Mouse (Mus musculus): ENCODE data around the gene Mlkl. TPM values are rescaled to one million over a fixed set of nuclear protein-coding genes. Genes with fewer than 3 reads are reported as not detected.

Mlkl gene
- total and polyA plus RNA-seq, 3 experiments: 9.3 to 20.1 TPM; not detected in 1

DNA sequence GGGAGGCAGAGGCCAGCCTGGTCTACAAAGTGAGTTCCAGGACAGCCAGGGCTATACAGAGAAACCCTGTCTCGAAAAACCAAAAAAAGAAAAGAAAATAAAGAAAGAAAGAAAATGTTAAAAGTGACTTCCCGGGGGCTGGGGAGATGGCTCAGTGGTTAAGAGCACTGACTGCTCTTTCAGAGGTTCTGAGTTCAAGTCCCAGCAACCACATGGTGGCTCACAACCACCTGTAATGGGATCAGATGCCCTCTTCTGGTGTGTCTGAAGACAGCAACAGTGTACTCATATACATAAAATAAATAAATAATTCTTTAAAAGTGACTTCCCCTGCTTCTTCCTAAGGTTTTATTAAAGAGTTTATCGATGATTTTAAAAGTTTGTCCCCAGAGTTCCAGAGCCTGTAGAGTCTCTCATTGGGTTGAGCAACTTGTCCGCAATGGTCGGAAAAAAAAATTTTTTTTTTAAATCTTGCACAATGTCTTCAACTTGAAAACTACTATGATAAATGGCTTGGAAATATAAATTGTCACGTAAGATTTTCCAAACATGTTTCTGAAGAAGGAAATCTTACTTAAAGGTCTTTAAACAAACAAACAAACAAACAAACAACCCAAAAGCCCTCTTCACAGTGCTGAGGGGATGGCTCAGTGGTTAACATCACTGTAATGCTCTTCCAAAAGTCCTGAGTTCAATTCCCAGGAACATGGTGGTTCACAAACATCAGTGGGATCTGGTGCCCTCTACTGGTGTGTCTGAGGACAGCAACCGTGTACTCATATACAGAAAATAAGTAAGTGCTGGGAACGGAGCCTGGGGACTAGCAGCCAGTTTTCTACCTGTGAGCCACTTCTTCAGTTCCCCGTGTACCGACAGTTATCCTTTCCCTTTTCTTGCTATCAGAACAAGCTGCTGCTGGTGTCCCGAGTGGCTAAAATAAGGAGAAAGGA is 37.1 kb downstream of the Mlkl start:
- peaks cover 27% of the 10 kb centered on the region for H3K79me2 ChIP-seq (ENCODE audit: control insufficient read depth, insufficient read depth, low read length, poor library complexity)
- peak; percentile 74 for DNase-seq (ENCODE audit: low read depth, low spot score)
- H3K9ac ChIP-seq (ENCODE audit: control insufficient read depth, low read depth, low read length, poor library complexity, severe bottlenecking): peak overlapping the region; percentile 85
- peak overlapping the region; percentile 99 for H3K27ac ChIP-seq (ENCODE audit: control insufficient read depth, low read depth, low read length)
- no peaks in the 10 kb centered on the region for H3K9me3 ChIP-seq (replicated peaks; ENCODE audit: insufficient read depth, low read length)
- H3K4me1 ChIP-seq (ENCODE audit: control insufficient read depth in 1 of 2, insufficient read depth in 2 of 2, low read length in 2 of 2): peaks cover 2 to 4% of the 10 kb centered on the region in 2 experiments; a peak in 2 of 4 replicates
- no peaks in the 10 kb centered on the region for H3K27me3 ChIP-seq (ENCODE audit: control insufficient read depth in 1 of 2, insufficient read depth in 2 of 2, low read length in 2 of 2)
- H3K36me3 ChIP-seq (ENCODE audit: control insufficient read depth in 1 of 2, insufficient read depth in 2 of 2, low read length in 2 of 2): peaks cover 6 to 18% of the 10 kb centered on the region in 2 experiments
- H3K4me3 ChIP-seq (ENCODE audit: control insufficient read depth in 1 of 2, insufficient read depth in 1 of 2, low read depth in 2 of 2, low read length in 2 of 2): peak overlapping the region; percentile 46 to 60
- TF ChIP-seq ETS1 (IDR thresholded peaks at IDR 0.05; ENCODE audit: low read depth, low read length): no peak
- TF ChIP-seq HCFC1 (IDR thresholded peaks at IDR 0.05; ENCODE audit: low read depth, low read length): no peak
- TF ChIP-seq MEF2A (IDR thresholded peaks at IDR 0.05; ENCODE audit: extremely low read depth, insufficient replicate concordance, low read depth, low read length, poor library complexity, severe bottlenecking): no peak
- no peak for TF ChIP-seq USF2 (IDR thresholded peaks at IDR 0.05; ENCODE audit: borderline replicate concordance in 1 of 2, insufficient read depth in 1 of 2, low read depth in 1 of 2, low read length in 2 of 2)
- TF ChIP-seq USF1 (IDR thresholded peaks at IDR 0.05; ENCODE audit: low read depth, low read length): no peak
- TF ChIP-seq ELF1 (IDR thresholded peaks at IDR 0.05; ENCODE audit: low read depth, low read length): no peak
- TF ChIP-seq MAX (IDR thresholded peaks at IDR 0.05; ENCODE audit: low read length): no peak
- no peak for TF ChIP-seq BHLHE40 (IDR thresholded peaks at IDR 0.05; ENCODE audit: borderline replicate concordance, low read depth, low read length)
- no peak for TF ChIP-seq RCOR1 (IDR thresholded peaks at IDR 0.05; ENCODE audit: low read depth, low read length)
- no peak for TF ChIP-seq NELFE (IDR thresholded peaks at IDR 0.05; ENCODE audit: low read depth, low read length)
- TF ChIP-seq GABPA (IDR thresholded peaks at IDR 0.05; ENCODE audit: low read depth, low read length): no peak
- TF ChIP-seq TAL1 (IDR thresholded peaks at IDR 0.05; ENCODE audit: low read length): no peak
- no peak; the same call in none of the 2 replicates for TF ChIP-seq MXI1 (IDR thresholded peaks at IDR 0.05; ENCODE audit: low read depth, low read length)
- TF ChIP-seq UBTF (IDR thresholded peaks at IDR 0.05; ENCODE audit: borderline replicate concordance, insufficient read depth, low read depth, low read length): no peak
- TF ChIP-seq SIN3A (IDR thresholded peaks at IDR 0.05; ENCODE audit: low read length): peak; percentile 24; the same call in 1 of the 2 replicates
- no peak for TF ChIP-seq NRF1 (IDR thresholded peaks at IDR 0.05; ENCODE audit: insufficient read depth, low read depth, low read length, poor library complexity, severe bottlenecking)
- no peak for TF ChIP-seq ZNF384 (IDR thresholded peaks at IDR 0.05; ENCODE audit: low read depth, low read length)
- no peak for TF ChIP-seq POLR2AphosphoS2 (IDR thresholded peaks at IDR 0.05; ENCODE audit: low read length)
- no peak for TF ChIP-seq MAFK (IDR thresholded peaks at IDR 0.05; ENCODE audit: borderline replicate concordance, low read depth, low read length)
- TF ChIP-seq KAT2A (conservative IDR thresholded peaks at IDR 0.05; ENCODE audit: low read depth, low read length): no peak
- peak; percentile 52 to 78 (median 77) for TF ChIP-seq CTCF (IDR thresholded peaks at IDR 0.05 in 2 of 3, conservative IDR thresholded peaks at IDR 0.05 in 1 of 3; ENCODE audit: control insufficient read depth in 1 of 3, insufficient read depth in 1 of 3, low read depth in 2 of 3, low read length in 3 of 3, poor library complexity in 1 of 3, severe bottlenecking in 1 of 3)
- TF ChIP-seq MYC (IDR thresholded peaks at IDR 0.05; ENCODE audit: low read depth, low read length): peak; percentile 87; the same call in 1 of the 2 replicates
- TF ChIP-seq EP300 (IDR thresholded peaks at IDR 0.05; ENCODE audit: low read depth in 1 of 2, low read length in 2 of 2): no peak
- TF ChIP-seq GATA1 (IDR thresholded peaks at IDR 0.05; ENCODE audit: low read depth, low read length): no peak
- no peak for TF ChIP-seq MAZ (IDR thresholded peaks at IDR 0.05; ENCODE audit: low read depth, low read length)
- TF ChIP-seq CHD1 (IDR thresholded peaks at IDR 0.05; ENCODE audit: low read depth, low read length): peak; percentile 54; the same call in 1 of the 2 replicates
- no peak for TF ChIP-seq E2F4 (IDR thresholded peaks at IDR 0.05; ENCODE audit: borderline replicate concordance, low read depth, low read length)
- no peak for TF ChIP-seq POLR2A (IDR thresholded peaks at IDR 0.05; ENCODE audit: control insufficient read depth in 1 of 2, insufficient read depth in 1 of 2, low read depth in 1 of 2, low read length in 2 of 2, poor library complexity in 1 of 2)
- TF ChIP-seq JUND (IDR thresholded peaks at IDR 0.05; ENCODE audit: low read depth, low read length): no peak
- TF ChIP-seq ZKSCAN1 (IDR thresholded peaks at IDR 0.05; ENCODE audit: low read depth, low read length): no peak
- no peak for TF ChIP-seq TCF12 (IDR thresholded peaks at IDR 0.05; ENCODE audit: low read depth, low read length)
- TF ChIP-seq SMC3 (IDR thresholded peaks at IDR 0.05; ENCODE audit: low read depth, low read length): peak; percentile 28
- TF ChIP-seq TBP (IDR thresholded peaks at IDR 0.05; ENCODE audit: low read depth, low read length): no peak; the same call in 1 of the 2 replicates
- TF ChIP-seq ZMIZ1 (IDR thresholded peaks at IDR 0.05; ENCODE audit: low read depth, low read length): no peak
- TF ChIP-seq MYB (IDR thresholded peaks at IDR 0.05; ENCODE audit: low read depth, low read length): no peak

Measured in MEL (cell line).